1 mouse cellular context compared by ENCODE assay signal in the genomic region with DNA sequence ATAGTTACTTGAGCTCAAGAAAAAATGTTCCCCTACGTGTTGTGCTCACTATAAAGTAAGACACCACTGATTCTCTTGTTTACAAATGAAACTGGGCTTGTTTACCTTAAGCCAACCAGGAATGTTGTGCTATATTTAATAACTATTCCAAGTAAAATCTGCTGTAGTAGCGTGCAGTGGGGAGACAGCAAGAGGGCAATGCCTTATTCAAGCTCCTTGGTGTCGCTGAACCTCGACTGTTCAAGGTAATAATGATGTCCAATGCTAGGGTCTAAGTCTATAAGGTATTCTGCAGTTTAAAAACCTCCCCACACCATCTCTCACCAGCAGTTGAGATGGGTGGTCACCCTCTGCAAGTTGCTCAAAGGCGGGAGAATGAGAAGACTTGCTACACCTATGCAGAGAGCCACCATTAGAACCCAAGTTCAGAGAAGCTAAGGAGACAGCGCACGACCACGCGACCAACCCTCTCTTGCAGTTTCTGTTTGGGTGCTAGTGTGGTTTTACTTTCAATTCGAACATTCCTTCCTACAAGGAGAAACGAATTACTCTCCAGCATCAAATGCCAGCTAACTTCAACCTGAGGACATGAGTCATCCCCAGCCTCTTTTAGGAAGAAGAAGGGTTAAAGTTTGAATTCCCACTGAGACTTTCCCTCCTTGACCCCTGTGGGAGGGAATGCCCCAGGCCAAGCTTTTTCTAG.
A peak's percentile ranks its signal among the peaks of the same experiment; 100 is the strongest.
TF ChIP-seq lines count a peak whose summit lies in the region.

No protein-coding gene starts in this region.

TF ChIP-seq in CH12.LX, 34 proteins besides CTCF, POLR2A, EP300 and RAD21 (continued from another document):
- 0 out of 2 replicates have a peak, but pooled peaks have one; percentile 17 for TF ChIP-seq ELF1 (IDR thresholded peaks at IDR 0.05; ENCODE audit: low read depth, low read length)
